Mouse (Mus musculus): ENCODE results near the gene Cryga.

GRCm38 (mm10) chr1:65130226-65130625 is 27.1 kb upstream of the Cryga start:
- TF ChIP-seq CTCF (IDR thresholded peaks at IDR 0.05) (no peak), EP300 (IDR thresholded peaks at IDR 0.05) (no peak)

Data from lung, postnatal 0 days (tissue).